Mouse (Mus musculus) sigmoid colon, adult 10 weeks (tissue): Measurements from ENCODE around the gene Slc2a5. TPM values are rescaled to one million over a fixed set of nuclear protein-coding genes. Genes with fewer than 3 reads are reported as not detected.

ENCODE experiments used
- polyA plus RNA-seq: library from polyadenylated mRNA; stranded (reverse); fragments of 350-450 nt; fragmentation: Illumina TruSeq; extraction: RNeasy Lipid Tissue Mini Kit (QIAGEN cat#74804); gene quantifications from one replicate; pipeline ENCODE4 v1.2.3, GENCODE M21; 2014; ENCODE audit warnings: low read depth, low replicate concordance

Gene Slc2a5
- 0.44 TPM for polyA plus RNA-seq

DNA sequence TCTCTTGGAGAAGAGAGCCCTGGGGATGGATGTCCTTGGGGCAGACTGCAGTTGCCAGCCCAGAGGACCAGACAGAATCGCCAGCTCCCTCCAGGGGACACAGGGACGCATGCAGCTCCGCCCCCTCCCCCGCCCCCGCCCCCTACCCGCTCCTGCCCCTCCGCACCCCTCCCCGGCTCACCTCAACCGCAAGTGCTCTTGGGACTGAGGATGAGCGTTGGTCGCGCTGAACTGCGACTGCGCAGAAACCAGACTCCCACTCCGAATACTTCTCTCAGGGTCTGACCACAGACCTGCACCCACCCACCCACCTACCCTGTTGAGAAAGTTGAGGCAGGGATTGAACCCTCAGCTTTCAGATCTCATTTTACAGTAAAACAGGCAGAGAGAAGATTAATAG lies at the start of gene Slc2a5:
TSS of gene Slc2a5 (plus strand) at position 229 of the 400 bp plus-strand sequence.

DNA sequence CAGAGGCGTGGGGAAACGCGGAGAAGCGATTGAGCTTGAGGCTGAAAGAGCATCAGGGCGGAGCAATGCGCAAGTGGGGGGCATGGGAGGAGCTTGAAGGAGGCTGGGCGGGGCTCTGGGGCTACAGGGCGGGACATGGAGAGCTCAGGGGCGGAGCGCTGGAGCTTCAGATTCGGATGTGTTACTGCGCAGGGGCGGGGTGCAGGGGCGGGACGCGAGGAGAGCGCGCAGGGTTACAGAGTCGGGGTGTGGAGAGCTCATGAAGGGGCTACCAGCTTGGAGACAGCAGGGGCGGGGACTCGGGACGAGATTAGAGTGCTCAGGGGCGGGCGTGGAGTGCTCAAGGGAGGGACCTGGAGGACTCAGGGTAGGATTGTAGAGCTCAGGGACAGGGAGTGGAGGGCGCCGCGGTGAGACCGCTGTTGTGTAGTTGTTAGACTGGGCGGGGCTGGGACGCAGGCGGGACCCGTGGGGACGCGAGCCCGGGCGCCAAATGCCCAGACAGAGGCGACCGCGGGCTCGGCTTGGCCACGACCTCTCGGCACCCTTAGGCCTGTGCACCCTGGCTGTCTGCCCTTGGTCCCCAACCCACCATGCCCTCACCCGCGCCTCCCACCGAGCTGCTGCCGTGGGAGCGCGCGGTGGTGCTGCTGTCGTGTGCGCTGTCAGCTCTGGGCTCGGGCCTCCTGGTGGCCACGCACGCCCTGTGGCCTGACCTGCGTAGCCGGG lies 31.8 kb upstream of the Slc2a5 start, which contains the start of gene Gpr157:
TSS of gene Gpr157 (plus strand) at position 205 of the 729 bp plus-strand sequence.

Other genes starting within 250 kb of the Slc2a5 start
- 4.0 TPM for gene Spsb1, start 164.2 kb upstream of the Slc2a5 start, polyA plus RNA-seq
- gene H6pd, start 110.3 kb upstream of the Slc2a5 start, polyA plus RNA-seq, result 4.3 TPM
- gene Gpr157, start 31.9 kb upstream of the Slc2a5 start, polyA plus RNA-seq, result 1.2 TPM
- gene Slc2a7, start 29.7 kb downstream of the Slc2a5 start, polyA plus RNA-seq, result not detected
- not detected for gene Car6, start 82.0 kb downstream of the Slc2a5 start, polyA plus RNA-seq
- gene Eno1, start 117.4 kb downstream of the Slc2a5 start, polyA plus RNA-seq, result 127 TPM
- gene Rere, start 162.4 kb downstream of the Slc2a5 start, polyA plus RNA-seq, result 48.7 TPM